Mouse (Mus musculus) liver, postnatal 0 days (tissue): Measurements from ENCODE around the gene Adam33.

ENCODE experiments used
- CTCF ChIP-seq: sonication (generic); IDR thresholded peaks from 2 replicates; pipeline ENCODE4 v1.5.1; 2016; ENCODE audit warnings: antibody characterized with exemption, low read depth
- EP300 ChIP-seq: IDR thresholded peaks from 2 replicates; pipeline ENCODE4 v1.6.1; 2016; ENCODE audit warnings: antibody characterized with exemption, low read depth, mild to moderate bottlenecking

DNA sequence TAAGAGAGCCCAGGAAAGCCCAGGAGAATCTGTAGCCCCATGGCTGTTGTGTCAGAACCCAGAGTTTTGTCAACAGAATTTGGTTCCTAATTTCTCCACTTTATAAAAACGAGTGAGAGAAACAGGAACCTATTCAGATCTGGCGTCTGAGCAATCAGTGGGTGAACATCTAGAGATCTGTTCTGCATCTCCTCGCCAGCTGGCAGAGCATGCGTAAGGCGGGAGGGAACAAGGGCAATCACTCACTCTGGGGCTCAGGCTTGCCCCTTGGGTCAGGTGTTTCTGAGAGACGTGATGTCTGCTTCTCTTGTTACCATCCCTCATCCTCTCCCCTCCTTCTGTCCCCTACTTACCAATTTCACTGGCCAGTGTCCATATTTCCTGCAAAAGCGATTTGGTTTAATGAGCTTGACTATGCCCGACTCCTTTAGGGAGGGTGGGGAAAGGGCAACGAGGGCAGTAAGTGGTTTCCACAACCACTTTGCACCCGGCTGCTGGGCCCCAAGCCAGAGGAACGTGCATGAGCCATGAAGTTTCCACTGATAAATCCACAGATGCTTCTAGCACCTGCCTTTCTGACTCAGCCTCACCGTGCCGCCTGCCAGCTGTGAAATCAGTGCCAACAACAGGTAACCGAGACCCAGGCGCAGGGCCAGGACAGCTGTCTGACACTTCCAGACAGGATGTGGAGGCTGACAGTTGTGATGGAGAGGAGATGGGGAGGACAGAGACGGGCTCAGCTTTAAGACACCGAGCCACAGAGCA, 26.2 kb downstream of the Adam33 start:
- TF ChIP-seq CTCF (no peak), EP300 (no peak)
